Mouse (Mus musculus) heart, adult 2 months (tissue): Measurements from ENCODE around the gene Polr3k. TPM values are rescaled to one million over a fixed set of nuclear protein-coding genes. Genes with fewer than 3 reads are reported as not detected.

Experiments
- DNase-seq, 2 experiments: peaks; one replicate each; pipeline ENCODE4 v3.0.0; 2021
- H3K27ac ChIP-seq: fragments of 200-600 bp; 2 replicates; pipeline ENCODE4 v1.8.1; 2022
- H3K27me3 ChIP-seq: fragments of 200-500 bp; 2 replicates; pipeline ENCODE4 v1.6.1; 2012; ENCODE audit warnings: mild to moderate bottlenecking, low read length, inconsistent platforms, mixed read lengths; ENCODE audit not compliant: control insufficient read depth, insufficient read depth
- H3K36me3 ChIP-seq: fragments of 200-500 bp; 2 replicates; pipeline ENCODE4 v1.6.1; 2012; ENCODE audit warnings: low read length, inconsistent platforms; ENCODE audit not compliant: control insufficient read depth, insufficient read depth
- H3K4me1 ChIP-seq: fragments of 200-500 bp; 2 replicates; pipeline ENCODE4 v1.6.1; 2011; ENCODE audit warnings: low read length; ENCODE audit not compliant: control insufficient read depth, insufficient read depth
- H3K4me3 ChIP-seq: fragments of 200-600 bp; 2 replicates; pipeline ENCODE4 v1.8.1; 2022
- H3K79me2 ChIP-seq: fragments of 200-500 bp; replicated peaks from 2 replicates; pipeline ENCODE4 v1.6.1; 2012; ENCODE audit warnings: mild to moderate bottlenecking, inconsistent platforms, low read length, moderate library complexity, mixed read lengths; ENCODE audit not compliant: control insufficient read depth, insufficient read depth
- H3K9ac ChIP-seq: fragments of 200-500 bp; 2 replicates; pipeline ENCODE4 v1.6.1; 2012; ENCODE audit warnings: low read depth, mild to moderate bottlenecking, control low read depth, inconsistent platforms, low read length, mixed read lengths
- CTCF ChIP-seq: fragments of 200-600 bp; IDR thresholded peaks from 2 replicates; pipeline ENCODE4 v1.8.1; 2022; ENCODE audit warnings: antibody characterized with exemption, mild to moderate bottlenecking, moderate library complexity
- EP300 ChIP-seq: fragments of 200-500 bp; IDR thresholded peaks from 2 replicates; pipeline ENCODE4 v1.6.1; 2011; ENCODE audit warnings: low read depth, low read length, control low read depth; ENCODE audit not compliant: insufficient read depth
- POLR2A ChIP-seq: fragments of 200-500 bp; IDR thresholded peaks from 2 replicates; pipeline ENCODE4 v1.6.1; 2011; ENCODE audit warnings: mild to moderate bottlenecking, low read depth, low read length, control low read depth; ENCODE audit not compliant: insufficient read depth
- WGBS: fragments of 180-500 bp; shearing (Covaris S2); methylation state at CpG from one replicate; pipeline ENCODE4 v1.1.7; 2018; 5-methylcytosine and 5-hydroxymethylcytosine counted together
- intact Hi-C: fragments of 180-260 bp; cut with DNase I; formaldehyde crosslinking; loops from one replicate; pipeline ENCODE4 v1.15.1; 2025
- long read RNA-seq: library from polyadenylated mRNA; stranded (forward); transcript quantifications from one replicate; pipeline ENCODE4 v2.0.0, GENCODE M21; 2021
- polyA plus RNA-seq: library from polyadenylated mRNA; depleted of rRNA; stranded (reverse); fragments of >200 nt; gene quantifications from 2 replicates; pipeline ENCODE4 v1.2.3, GENCODE M21; 2012; rRNA removed
- total RNA-seq, 2 experiments: library from RNA; stranded (reverse); gene quantifications; 2 replicates each; pipeline ENCODE4 v1.2.3; 2021

Polr3k gene
- total RNA-seq (1 to 10 TPM; 9.3 to 9.8 TPM), polyA plus RNA-seq (2.9 and 6.8 TPM in 2 replicates)
- long read RNA-seq, transcript Polr3k-201 (3 exons, 2,948 nt) = major isoform, 12 of 12 reads
- long read RNA-seq, partial matches to known transcripts = 0 of 12 reads
- long read RNA-seq, other reads (novel, unspliced or antisense) = 0 of 12 reads

DNA sequence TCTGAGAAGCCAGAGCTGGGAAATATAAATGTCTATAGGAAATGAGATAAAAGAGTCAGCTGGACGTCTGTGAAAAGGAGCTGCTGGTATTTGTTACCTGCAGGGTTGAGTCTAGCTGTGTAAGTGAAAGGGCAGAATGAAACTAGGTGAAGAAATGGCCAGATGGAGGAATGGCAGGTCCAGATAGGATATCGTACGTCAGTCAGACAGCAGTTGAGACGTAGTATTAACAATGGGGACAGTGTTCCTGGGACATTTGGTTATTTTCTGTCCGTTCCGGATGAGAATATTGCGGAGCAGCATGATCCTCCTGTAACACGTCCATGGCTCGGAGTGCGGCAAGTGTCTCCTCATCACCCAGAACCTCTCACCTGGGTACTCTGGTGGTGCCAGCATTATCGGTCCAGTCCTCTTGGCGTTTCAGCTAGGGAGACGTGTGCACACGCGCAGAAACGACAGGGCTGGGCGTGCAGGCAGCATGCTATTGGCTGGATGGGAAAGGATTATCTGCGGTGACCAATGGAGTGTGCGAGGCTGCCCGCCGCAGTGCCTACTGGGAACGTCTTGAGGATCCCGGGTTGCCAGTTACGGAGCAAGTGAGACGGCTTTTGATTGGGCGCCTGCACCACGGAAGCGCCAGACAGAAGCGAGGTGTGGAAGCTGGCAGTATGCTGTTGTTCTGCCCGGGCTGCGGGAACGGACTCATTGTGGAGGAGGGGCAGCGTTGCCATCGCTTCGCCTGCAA, at the start of gene Polr3k:
Gene Polr3k (plus strand): TSS at position 547 of the 745 bp plus-strand sequence.
- Histone ChIP-seq H3K27ac (peak within 1 kb of the TSS; percentile 48), H3K79me2 (no peaks in the 10 kb centered on the region), H3K4me3 (peak within 1 kb of the TSS; percentile 65), H3K36me3 (no peaks in the 10 kb centered on the region; the same call in none of the 2 replicates), H3K4me1 (peaks cover 2% of the 10 kb centered on the region), H3K9ac (peak within 1 kb of the TSS; percentile 63), H3K27me3 (no peaks in the 10 kb centered on the region)
- peak; percentile 89 to 95 for DNase-seq
- intact Hi-C loops = loop anchor here (2.0 to 10.0 kb wide), 2 partner anchors 25 to 239 kb away; no protein-coding TSS in a partner anchor
- TF ChIP-seq EP300 = 0 out of 2 replicates have a peak, but pooled peaks have one; percentile 13
- TF ChIP-seq CTCF = no peak
- peak; percentile 83 for TF ChIP-seq POLR2A
- WGBS = under 1% methylated on average over 35 of the region's 35 CpGs

DNA sequence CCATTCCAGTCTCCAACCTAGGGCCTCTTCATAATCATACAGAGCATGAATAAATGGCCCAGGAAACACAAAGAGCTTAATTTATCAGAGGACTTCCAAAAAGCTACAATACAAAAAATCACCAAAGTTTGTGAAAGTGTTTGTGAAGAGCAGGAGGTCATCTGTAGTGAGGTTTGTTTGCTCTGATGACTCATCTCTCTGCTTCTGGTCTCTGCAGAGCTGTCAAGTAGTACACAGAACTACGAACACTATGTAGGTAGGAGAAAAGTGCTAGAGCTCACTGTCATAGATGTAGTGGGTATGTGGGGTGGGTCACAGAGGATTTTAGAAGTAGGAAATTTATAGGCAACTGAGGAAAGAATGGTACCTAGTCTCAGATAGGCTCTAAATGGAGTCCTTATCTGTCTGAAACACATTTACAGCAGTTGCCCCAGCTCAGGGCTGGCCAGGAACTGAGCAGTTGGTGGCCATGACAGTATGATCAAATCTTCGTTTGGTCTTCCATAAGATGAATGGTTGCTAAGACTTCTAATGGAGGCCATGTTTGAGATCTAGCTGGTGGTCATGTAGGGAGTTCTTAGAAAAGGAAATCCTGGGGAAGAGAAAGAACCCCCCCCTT, 35.0 kb upstream of the Polr3k start:
- intact Hi-C loops = no loop called here
- H3K27ac ChIP-seq = no peak overlapping the region
- DNase-seq = no peak
- no peaks in the 10 kb centered on the region for H3K36me3 ChIP-seq
- no peak for TF ChIP-seq EP300
- TF ChIP-seq POLR2A = no peak
- TF ChIP-seq CTCF = no peak
- H3K9ac ChIP-seq = no peak overlapping the region
- H3K4me3 ChIP-seq = no peak overlapping the region
- whole genome bisulfite sequencing = 63% methylated on average over 2 of the region's 2 CpGs
- H3K79me2 ChIP-seq = no peaks in the 10 kb centered on the region
- no peaks in the 10 kb centered on the region for H3K27me3 ChIP-seq
- no peaks in the 10 kb centered on the region for H3K4me1 ChIP-seq

- H3K4me3 ChIP-seq = no peak overlapping the region
- H3K27ac ChIP-seq = no peak overlapping the region
- no peaks in the 10 kb centered on the region for H3K36me3 ChIP-seq
- TF ChIP-seq EP300 = no peak
- no peak for TF ChIP-seq POLR2A
- no peak for TF ChIP-seq CTCF
- DNase-seq = no peak
- 63% methylated on average over 2 of the region's 2 CpGs for WGBS
- intact Hi-C loops = no loop called here
- H3K4me1 ChIP-seq = no peaks in the 10 kb centered on the region; the same call in 1 of the 2 replicates
- no peaks in the 10 kb centered on the region for H3K79me2 ChIP-seq
- H3K27me3 ChIP-seq = no peaks in the 10 kb centered on the region
- H3K9ac ChIP-seq = no peak overlapping the region
These were observed 31.4 kb upstream of the Polr3k start for GRCm38 (mm10) chr2:181832745-181833144.

GRCm38 (mm10) chr2:181837372-181838292, 26.5 kb upstream of the Polr3k start, which contains the start of gene Pcmtd2:
TSS of gene Pcmtd2 (plus strand) at chr2:181837854.
- intact Hi-C loops = loop anchor here (2.0 kb wide), 1 partner anchor 27 kb away; the partner anchor contains the start of gene Polr3k
- peak; percentile 96 for TF ChIP-seq POLR2A
- TF ChIP-seq CTCF = no peak
- WGBS = under 1% methylated on average over 35 of the region's 35 CpGs
- Histone ChIP-seq H3K27me3 (no peaks in the 10 kb centered on the region), H3K9ac (peak within 1 kb of the TSS; percentile 89), H3K79me2 (no peaks in the 10 kb centered on the region; the same call in 1 of the 2 replicates), H3K4me1 (peaks cover 3% of the 10 kb centered on the region), H3K27ac (peak within 1 kb of the TSS; percentile 98), H3K4me3 (peak within 1 kb of the TSS; percentile 77), H3K36me3 (peaks cover 19% of the 10 kb centered on the region)
- DNase-seq = peak; percentile 94 to 96

DNA sequence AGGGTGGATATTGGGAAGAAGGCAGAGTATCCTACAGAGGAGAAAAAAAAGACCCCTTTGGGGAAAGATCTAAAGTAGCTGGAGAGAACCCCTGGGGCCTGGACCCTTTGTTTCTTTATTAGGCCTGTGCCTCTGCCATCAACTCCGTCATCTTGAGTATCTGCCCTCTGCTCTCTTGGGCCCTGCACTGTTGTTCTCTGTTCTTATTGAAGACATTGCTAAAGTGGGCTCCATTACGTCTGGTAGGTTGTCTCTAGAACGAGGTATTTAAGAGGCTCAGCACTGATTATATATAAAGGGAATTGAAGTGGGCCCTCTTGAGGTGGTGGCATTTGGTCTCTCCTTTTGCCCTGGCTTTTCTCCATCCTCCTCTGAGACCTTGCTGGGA, 25.9 kb upstream of the Polr3k start:
- Histone ChIP-seq H3K27me3 (no peaks in the 10 kb centered on the region), H3K36me3 (peaks cover 20% of the 10 kb centered on the region), H3K4me3 (peak overlapping the region; percentile 77), H3K9ac (peak overlapping the region; percentile 89), H3K27ac (peak overlapping the region; percentile 98), H3K4me1 (peaks cover 3% of the 10 kb centered on the region), H3K79me2 (no peaks in the 10 kb centered on the region; the same call in 1 of the 2 replicates)
- TF ChIP-seq EP300 (no peak), CTCF (no peak), POLR2A (no peak)
- peak; percentile 8 to 30 for DNase-seq
- intact Hi-C loops = loop anchor here (2.0 kb wide), 1 partner anchor 27 kb away; the partner anchor contains the start of gene Polr3k
- 5% methylated on average over 3 of the region's 3 CpGs for WGBS
